ENCODE assay signal across 19 mouse cellular contexts in the genomic region with DNA sequence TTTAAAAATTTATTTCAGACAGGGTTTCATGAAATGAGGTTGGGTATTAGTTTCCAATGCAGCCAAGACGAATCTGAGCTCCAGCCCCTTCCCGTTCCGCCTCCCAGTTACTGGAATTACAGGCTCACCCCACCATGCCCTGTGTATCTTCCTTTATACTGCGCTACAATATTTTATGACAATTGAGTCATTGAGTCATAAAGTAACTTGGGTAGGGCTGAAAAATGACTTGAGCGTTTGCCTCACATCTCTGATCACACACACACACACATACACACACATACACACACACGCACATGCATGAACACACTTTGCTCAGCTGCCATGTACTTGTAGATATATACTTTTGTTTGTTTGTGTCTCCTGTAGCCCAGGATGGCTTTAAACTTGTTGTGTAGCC. TPM values are rescaled to one million over a fixed set of nuclear protein-coding genes. Genes with fewer than 3 reads are reported as not detected.
A peak's percentile ranks its signal among the peaks of the same experiment; 100 is the strongest.
DNase-seq lines count a peak whose midpoint lies in the region; ATAC-seq lines count a peak whose summit lies in the region.
"Had no signal": no experiment of that assay in that cellular context is flagged by ENCODE, and none has a peak within 500 bp of the region (broad histone marks: within the 10 kb centered on the region; RNA-seq: fewer than 3 reads in every experiment).

No protein-coding gene starts in this region.

- DNase-seq in intestine, embryonic 14.5 days (ENCODE audit: low spot score): no peak
- no peak for DNase-seq in embryonic facial prominence, embryonic 14.5 days (ENCODE audit: low spot score)
- DNase-seq in thymus, postnatal 4 days: no peak
- no peak for DNase-seq in adrenal gland, adult (ENCODE audit: inconsistent age in 2 of 2, low spot score in 1 of 2)
- DNase-seq: adrenal gland, adult 8-10 months; cerebellum, adult 8-10 months; heart, postnatal 14 days; liver, embryonic 13.5 days; thymus, postnatal 14 days had no signal

- peaks cover 39% of the 10 kb centered on the region for H3K4me1 ChIP-seq in intestine, embryonic 14.5 days (replicated peaks; ENCODE audit: control insufficient read depth, insufficient read depth, low read length)
- H3K4me1 ChIP-seq in intestine, embryonic 15.5 days (replicated peaks): peaks cover 12% of the 10 kb centered on the region
- peaks cover 39% of the 10 kb centered on the region for H3K4me1 ChIP-seq in embryonic facial prominence, embryonic 13.5 days
- peaks cover 23% of the 10 kb centered on the region for H3K4me1 ChIP-seq in embryonic facial prominence, embryonic 14.5 days (ENCODE audit: control insufficient read depth, insufficient read depth, low read length)
- peaks cover 34% of the 10 kb centered on the region for H3K4me1 ChIP-seq in limb, embryonic 15.5 days

- 85% methylated on average over 6 of the region's 6 CpGs for WGBS in intestine, embryonic 14.5 days
- 77% methylated on average over 6 of the region's 6 CpGs for WGBS in intestine, embryonic 15.5 days
- WGBS in embryonic facial prominence, embryonic 13.5 days: 86% methylated on average over 6 of the region's 6 CpGs
- 83% methylated on average over 6 of the region's 6 CpGs for WGBS in embryonic facial prominence, embryonic 14.5 days
- WGBS in limb, embryonic 15.5 days: 67% methylated on average over 6 of the region's 6 CpGs

- H3K27ac ChIP-seq in intestine, embryonic 14.5 days (ENCODE audit: low read depth): peak overlapping the region; percentile 77; the same call in 1 of the 2 replicates
- no peak overlapping the region for H3K27ac ChIP-seq in intestine, embryonic 15.5 days
- H3K27ac ChIP-seq in embryonic facial prominence, embryonic 13.5 days: peak overlapping the region; percentile 84
- H3K27ac ChIP-seq in embryonic facial prominence, embryonic 14.5 days (replicated peaks; ENCODE audit: low read depth, low read length): peak overlapping the region; percentile 78
- H3K27ac ChIP-seq in limb, embryonic 15.5 days: peak overlapping the region; percentile 87
- H3K27ac ChIP-seq: hindbrain, embryonic 13.5 days; layer of hippocampus, adult 2 months; liver, embryonic 13.5 days; macrophage had no signal

- no peak overlapping the region for H3K9ac ChIP-seq in intestine, embryonic 14.5 days (ENCODE audit: low read length)
- no peak overlapping the region for H3K9ac ChIP-seq in intestine, embryonic 15.5 days
- H3K9ac ChIP-seq in embryonic facial prominence, embryonic 13.5 days: no peak overlapping the region
- H3K9ac ChIP-seq in embryonic facial prominence, embryonic 14.5 days (ENCODE audit: low read depth, low read length): no peak overlapping the region
- H3K9ac ChIP-seq in limb, embryonic 15.5 days: no peak overlapping the region
- H3K9ac ChIP-seq: liver, embryonic 13.5 days had no signal

- ATAC-seq in intestine, embryonic 14.5 days (replicated peaks; ENCODE audit: low FRiP score, low TSS enrichment, low read depth): no peak
- no peak for ATAC-seq in intestine, embryonic 15.5 days
- ATAC-seq in embryonic facial prominence, embryonic 13.5 days (ENCODE audit: insufficient number of reproducible peaks, insufficient read depth, low FRiP score, low TSS enrichment, low read depth): no peak
- no peak for ATAC-seq in embryonic facial prominence, embryonic 14.5 days (ENCODE audit: low read depth)
- ATAC-seq in limb, embryonic 15.5 days (ENCODE audit: insufficient number of reproducible peaks, low FRiP score, low TSS enrichment, low read depth): no peak
- ATAC-seq: inflammation-experienced regulatory T-cells, adult 6 months had no signal

- H3K27me3 ChIP-seq in intestine, embryonic 14.5 days (replicated peaks; ENCODE audit: control insufficient read depth, insufficient read depth, low read length): no peaks in the 10 kb centered on the region
- H3K27me3 ChIP-seq in intestine, embryonic 15.5 days (replicated peaks): no peaks in the 10 kb centered on the region
- H3K27me3 ChIP-seq in embryonic facial prominence, embryonic 13.5 days: no peaks in the 10 kb centered on the region
- no peaks in the 10 kb centered on the region for H3K27me3 ChIP-seq in embryonic facial prominence, embryonic 14.5 days (replicated peaks; ENCODE audit: control insufficient read depth, insufficient read depth, low read length)
- no peaks in the 10 kb centered on the region for H3K27me3 ChIP-seq in limb, embryonic 15.5 days

- H3K4me2 ChIP-seq in intestine, embryonic 14.5 days (ENCODE audit: low read length): no peak overlapping the region
- no peak overlapping the region for H3K4me2 ChIP-seq in intestine, embryonic 15.5 days (replicated peaks)
- H3K4me2 ChIP-seq in embryonic facial prominence, embryonic 13.5 days: 0 out of 2 replicates have a peak overlapping the region, but pooled peaks have one; percentile 56
- H3K4me2 ChIP-seq in embryonic facial prominence, embryonic 14.5 days (ENCODE audit: low read depth, low read length): 0 out of 2 replicates have a peak overlapping the region, but pooled peaks have one; percentile 52
- H3K4me2 ChIP-seq in limb, embryonic 15.5 days: no peak overlapping the region

- H3K9me3 ChIP-seq in intestine, embryonic 14.5 days (ENCODE audit: control insufficient read depth, low read length): no peaks in the 10 kb centered on the region
- no peaks in the 10 kb centered on the region for H3K9me3 ChIP-seq in intestine, embryonic 15.5 days
- no peaks in the 10 kb centered on the region for H3K9me3 ChIP-seq in embryonic facial prominence, embryonic 13.5 days
- H3K9me3 ChIP-seq in embryonic facial prominence, embryonic 14.5 days (ENCODE audit: control insufficient read depth, low read length): no peaks in the 10 kb centered on the region
- no peaks in the 10 kb centered on the region for H3K9me3 ChIP-seq in limb, embryonic 15.5 days
- H3K9me3 ChIP-seq: hindbrain, embryonic 13.5 days; liver, embryonic 13.5 days; midbrain, embryonic 10.5 days had no signal

- no peak overlapping the region for H3K4me3 ChIP-seq in intestine, embryonic 14.5 days (ENCODE audit: low read depth, low read length)
- H3K4me3 ChIP-seq in intestine, embryonic 15.5 days (replicated peaks): no peak overlapping the region
- no peak overlapping the region for H3K4me3 ChIP-seq in embryonic facial prominence, embryonic 13.5 days
- H3K4me3 ChIP-seq in embryonic facial prominence, embryonic 14.5 days (ENCODE audit: low read depth, low read length): no peak overlapping the region
- H3K4me3 ChIP-seq in limb, embryonic 15.5 days: no peak overlapping the region
- H3K4me3 ChIP-seq: liver, embryonic 13.5 days had no signal

- no peaks in the 10 kb centered on the region for H3K36me3 ChIP-seq in intestine, embryonic 14.5 days (ENCODE audit: control insufficient read depth, insufficient read depth, low read length)
- no peaks in the 10 kb centered on the region for H3K36me3 ChIP-seq in intestine, embryonic 15.5 days
- H3K36me3 ChIP-seq in embryonic facial prominence, embryonic 13.5 days: no peaks in the 10 kb centered on the region
- no peaks in the 10 kb centered on the region for H3K36me3 ChIP-seq in embryonic facial prominence, embryonic 14.5 days (ENCODE audit: control insufficient read depth, insufficient read depth, low read length)
- no peaks in the 10 kb centered on the region for H3K36me3 ChIP-seq in limb, embryonic 15.5 days
- H3K36me3 ChIP-seq: hindbrain, embryonic 13.5 days; liver, embryonic 13.5 days; midbrain, embryonic 10.5 days had no signal

RNA-seq across cellular contexts. Expression of a gene that starts 7.7 kb away (rescaled TPM):
- polyA plus RNA-seq in intestine, embryonic 14.5 days (2014; fragmentation: Nextera tagmentation; extraction: Ambion mirVana): 1.1 and 6.0 TPM in 2 replicates
- polyA plus RNA-seq in intestine, embryonic 15.5 days (2015; fragmentation: Nextera tagmentation; extraction: Ambion mirVana): 14.6 and 37.0 TPM in 2 replicates
- 0.30 TPM in 1 of 2 replicates, not detected in the other for polyA plus RNA-seq in embryonic facial prominence, embryonic 13.5 days (2015; fragmentation: Nextera tagmentation; extraction: Ambion mirVana)
- polyA plus RNA-seq in embryonic facial prominence, embryonic 14.5 days (2014; fragmentation: Nextera tagmentation; extraction: Ambion mirVana): 0.20 and 0.22 TPM in 2 replicates
- 0.53 and 0.72 TPM in 2 replicates for polyA plus RNA-seq in limb, embryonic 15.5 days (2015; fragmentation: Nextera tagmentation; extraction: Ambion mirVana)
- polyA plus RNA-seq: embryonic facial prominence, embryonic 11.5 days; hindbrain, embryonic 13.5 days; macrophage; midbrain, embryonic 10.5 days; midbrain, postnatal 0 days had no signal

RNA-seq across cellular contexts. Expression of a gene that starts 9.4 kb away (rescaled TPM):
- polyA plus RNA-seq in intestine, embryonic 14.5 days (2014; fragmentation: Nextera tagmentation; extraction: Ambion mirVana): 1.1 TPM in 1 of 2 replicates, not detected in the other
- polyA plus RNA-seq in intestine, embryonic 15.5 days (2015; fragmentation: Nextera tagmentation; extraction: Ambion mirVana): not detected in 2 replicates
- 0.30 TPM in 1 of 2 replicates, not detected in the other for polyA plus RNA-seq in embryonic facial prominence, embryonic 13.5 days (2015; fragmentation: Nextera tagmentation; extraction: Ambion mirVana)
- not detected in 2 replicates for polyA plus RNA-seq in embryonic facial prominence, embryonic 14.5 days (2014; fragmentation: Nextera tagmentation; extraction: Ambion mirVana)
- polyA plus RNA-seq in limb, embryonic 15.5 days (2015; fragmentation: Nextera tagmentation; extraction: Ambion mirVana): 0.19 TPM in 1 of 2 replicates, not detected in the other
- polyA plus RNA-seq: embryonic facial prominence, embryonic 11.5 days; hindbrain, embryonic 13.5 days; inflammation-experienced regulatory T-cells, adult 6 months; liver, embryonic 13.5 days; macrophage; midbrain, embryonic 10.5 days had no signal

RNA-seq across cellular contexts. Expression of a gene that starts 27.5 kb away (rescaled TPM):
- 57.9 and 60.1 TPM in 2 replicates for polyA plus RNA-seq in intestine, embryonic 14.5 days (2014; fragmentation: Nextera tagmentation; extraction: Ambion mirVana)
- 44.5 and 47.8 TPM in 2 replicates for polyA plus RNA-seq in intestine, embryonic 15.5 days (2015; fragmentation: Nextera tagmentation; extraction: Ambion mirVana)
- polyA plus RNA-seq in embryonic facial prominence, embryonic 13.5 days (2015; fragmentation: Nextera tagmentation; extraction: Ambion mirVana): 85.4 and 93.8 TPM in 2 replicates
- 117 and 118 TPM in 2 replicates for polyA plus RNA-seq in embryonic facial prominence, embryonic 14.5 days (2014; fragmentation: Nextera tagmentation; extraction: Ambion mirVana)
- 166 and 167 TPM in 2 replicates for polyA plus RNA-seq in limb, embryonic 15.5 days (2015; fragmentation: Nextera tagmentation; extraction: Ambion mirVana)

RNA-seq across cellular contexts. Expression of a gene that starts 38.6 kb away (rescaled TPM):
- 101 and 117 TPM in 2 replicates for polyA plus RNA-seq in intestine, embryonic 14.5 days (2014; fragmentation: Nextera tagmentation; extraction: Ambion mirVana)
- polyA plus RNA-seq in intestine, embryonic 15.5 days (2015; fragmentation: Nextera tagmentation; extraction: Ambion mirVana): 121 and 122 TPM in 2 replicates
- 101 and 192 TPM in 2 replicates for polyA plus RNA-seq in embryonic facial prominence, embryonic 13.5 days (2015; fragmentation: Nextera tagmentation; extraction: Ambion mirVana)
- 321 and 362 TPM in 2 replicates for polyA plus RNA-seq in embryonic facial prominence, embryonic 14.5 days (2014; fragmentation: Nextera tagmentation; extraction: Ambion mirVana)
- 350 and 381 TPM in 2 replicates for polyA plus RNA-seq in limb, embryonic 15.5 days (2015; fragmentation: Nextera tagmentation; extraction: Ambion mirVana)
- polyA plus RNA-seq: inflammation-experienced regulatory T-cells, adult 6 months; macrophage had no signal

RNA-seq across cellular contexts. Expression of a gene that starts 56.7 kb away (rescaled TPM):
- polyA plus RNA-seq in intestine, embryonic 14.5 days (2014; fragmentation: Nextera tagmentation; extraction: Ambion mirVana): 2.0 and 3.5 TPM in 2 replicates
- 4.2 and 4.8 TPM in 2 replicates for polyA plus RNA-seq in intestine, embryonic 15.5 days (2015; fragmentation: Nextera tagmentation; extraction: Ambion mirVana)
- polyA plus RNA-seq in embryonic facial prominence, embryonic 13.5 days (2015; fragmentation: Nextera tagmentation; extraction: Ambion mirVana): 2.8 and 3.1 TPM in 2 replicates
- 1.9 and 2.7 TPM in 2 replicates for polyA plus RNA-seq in embryonic facial prominence, embryonic 14.5 days (2014; fragmentation: Nextera tagmentation; extraction: Ambion mirVana)
- polyA plus RNA-seq in limb, embryonic 15.5 days (2015; fragmentation: Nextera tagmentation; extraction: Ambion mirVana): 2.9 and 3.9 TPM in 2 replicates
- polyA plus RNA-seq: macrophage had no signal

Comparison
In these comparisons a context has a peak if more than half of its experiments do, and no peak if none do; other contexts are left out.
1. H3K4me2 ChIP-seq: peak in embryonic facial prominence, embryonic 13.5 days (single experiment) and embryonic facial prominence, embryonic 14.5 days (single experiment); none in intestine, embryonic 14.5 days (single experiment), intestine, embryonic 15.5 days (single experiment) and limb, embryonic 15.5 days (single experiment).